Mouse (Mus musculus) right cerebral cortex, postnatal 25 days (tissue): ENCODE data around the gene Gm36028.

Source experiments
- DNase-seq: peaks from one replicate; pipeline ENCODE4 v3.0.0; 2022

The Gm36028 gene

DNA sequence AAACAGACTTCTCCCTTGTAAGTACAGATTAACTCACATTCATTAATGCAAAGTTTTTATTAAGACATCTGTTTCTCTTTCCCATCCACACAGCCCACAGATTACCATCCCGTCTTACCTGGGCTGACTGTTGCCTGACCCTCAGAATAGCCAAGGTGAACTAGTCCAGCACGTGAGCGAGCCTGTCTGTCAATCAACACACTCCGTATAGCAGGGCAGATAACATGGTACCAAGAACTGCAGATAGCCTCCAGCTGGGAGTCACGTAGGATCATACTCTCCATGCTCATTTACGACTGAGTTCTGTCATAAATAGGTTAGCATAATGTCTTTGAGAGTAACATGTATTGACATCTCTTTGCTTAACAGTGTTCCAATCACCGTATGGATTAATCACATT, at the start of gene Gm36028:
TSS of gene Gm36028 (minus strand) at position 118 of the 400 bp plus-strand sequence.
- DNase-seq, result no peak

DNA sequence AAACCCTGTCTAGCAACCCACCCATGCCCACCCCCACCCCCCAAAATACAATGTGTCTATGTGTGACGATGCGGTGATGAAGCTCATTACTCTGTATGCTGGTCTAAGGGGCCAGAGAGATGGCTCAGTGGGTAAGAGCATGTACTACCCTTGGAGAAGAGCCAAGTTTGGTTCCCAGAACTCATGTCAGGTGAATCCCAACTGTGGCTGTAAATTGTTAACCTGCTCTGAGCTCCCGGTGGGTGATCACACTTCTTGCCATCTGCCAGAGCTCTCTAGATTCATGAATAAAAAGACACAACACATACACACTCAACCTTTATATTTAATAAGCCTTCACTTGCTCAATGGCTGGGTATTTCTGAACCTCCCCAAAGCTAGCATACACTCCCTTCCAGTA, 45.5 kb upstream of the Gm36028 start:
- DNase-seq, result no peak

DNA sequence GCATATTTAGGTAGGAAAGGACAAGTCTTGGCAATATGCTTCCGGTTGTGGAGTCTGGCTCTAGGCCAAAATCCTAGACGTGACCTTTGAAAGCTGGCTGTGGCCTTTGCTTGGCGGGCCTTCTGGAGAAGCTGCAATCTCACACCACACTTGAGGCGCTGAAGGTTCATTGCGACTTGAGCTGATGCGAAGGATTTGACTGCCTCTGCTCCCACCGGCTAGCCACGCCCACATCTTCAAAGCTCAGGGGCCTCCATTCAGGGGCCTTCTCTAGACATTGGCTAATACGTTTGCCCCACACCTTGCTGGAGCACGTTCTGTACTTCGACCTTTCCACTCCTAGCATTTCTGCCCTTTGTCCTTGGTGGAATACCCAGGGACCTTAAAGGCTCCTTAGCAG, 40.4 kb upstream of the Gm36028 start:
- DNase-seq, result no peak

DNA sequence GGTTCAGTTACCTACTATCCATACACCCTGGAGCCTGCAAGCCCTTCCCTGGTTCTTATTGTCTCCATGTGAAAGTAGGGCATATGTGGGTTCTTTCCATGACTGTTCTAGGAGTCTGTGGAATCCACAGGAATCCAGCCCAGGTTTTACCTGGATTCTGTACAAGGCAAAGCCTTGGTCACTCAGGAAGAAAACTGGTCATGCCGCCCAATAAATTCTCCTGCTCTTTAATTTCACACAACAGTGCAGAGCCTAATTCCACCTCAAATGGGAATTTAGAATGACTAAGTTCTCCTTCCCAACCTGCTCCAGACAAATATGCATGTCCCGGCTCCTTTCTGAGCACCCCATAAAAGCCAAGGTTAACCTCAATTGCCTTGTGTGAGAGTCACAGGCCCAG, 38.4 kb upstream of the Gm36028 start:
- no peak for DNase-seq

DNA sequence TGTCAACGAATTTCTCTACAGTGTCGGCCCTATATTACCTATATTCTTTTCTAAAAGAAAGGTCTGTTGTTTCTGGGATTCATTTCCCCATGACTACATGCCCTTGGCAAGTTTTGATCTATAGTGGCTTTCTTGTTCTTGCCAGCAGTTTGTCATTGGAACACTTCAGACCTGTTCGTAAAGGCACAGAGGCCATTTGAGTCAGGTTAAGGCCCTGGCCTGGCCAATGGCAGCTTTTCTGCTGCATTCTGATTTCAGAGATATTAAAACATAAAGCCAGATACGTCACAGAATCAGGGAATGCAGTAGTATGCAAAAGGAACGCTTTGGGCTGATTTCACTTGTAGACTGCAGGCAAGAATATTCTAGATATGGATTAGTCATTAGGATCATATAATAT, 37.8 kb upstream of the Gm36028 start:
- DNase-seq, result no peak

DNA sequence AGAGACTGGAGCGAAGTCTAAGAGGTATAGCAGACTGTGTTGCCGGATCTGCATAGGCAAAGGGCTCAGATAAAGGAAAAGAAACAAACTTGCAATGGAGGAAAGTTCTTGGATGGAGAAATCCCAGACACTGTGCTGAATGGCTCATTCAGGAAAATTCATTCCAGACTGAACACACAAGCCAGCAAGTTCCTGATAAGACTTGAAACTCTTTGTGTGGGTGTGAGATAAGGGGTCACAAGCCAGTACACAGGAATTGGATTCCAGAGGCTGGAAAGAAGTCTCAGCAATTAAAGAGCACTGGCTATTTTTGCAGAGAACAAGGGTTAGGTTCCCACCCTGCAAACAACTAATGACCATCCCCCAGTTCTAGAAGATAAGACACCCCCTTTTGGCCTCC, 33.0 kb upstream of the Gm36028 start:
- no peak for DNase-seq

DNA sequence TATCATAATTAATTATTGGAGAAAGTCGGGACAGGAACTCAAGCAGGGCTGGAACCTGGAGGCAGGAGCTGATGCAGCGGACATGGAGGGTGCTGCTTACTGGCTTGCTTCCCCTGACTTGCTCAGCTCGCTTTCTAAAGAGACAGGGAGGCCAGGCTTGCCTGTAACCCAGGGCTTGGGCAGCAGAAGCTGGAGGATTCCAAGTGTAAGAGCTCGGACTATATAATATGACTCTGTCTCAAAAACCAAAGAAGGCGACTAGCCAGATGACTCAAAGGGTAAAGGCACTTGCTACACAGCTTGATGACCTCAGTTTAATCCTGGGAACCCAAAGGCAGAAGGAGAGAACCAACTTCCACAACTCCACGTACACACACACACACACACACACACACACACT, 32.4 kb upstream of the Gm36028 start:
- no peak for DNase-seq

DNA sequence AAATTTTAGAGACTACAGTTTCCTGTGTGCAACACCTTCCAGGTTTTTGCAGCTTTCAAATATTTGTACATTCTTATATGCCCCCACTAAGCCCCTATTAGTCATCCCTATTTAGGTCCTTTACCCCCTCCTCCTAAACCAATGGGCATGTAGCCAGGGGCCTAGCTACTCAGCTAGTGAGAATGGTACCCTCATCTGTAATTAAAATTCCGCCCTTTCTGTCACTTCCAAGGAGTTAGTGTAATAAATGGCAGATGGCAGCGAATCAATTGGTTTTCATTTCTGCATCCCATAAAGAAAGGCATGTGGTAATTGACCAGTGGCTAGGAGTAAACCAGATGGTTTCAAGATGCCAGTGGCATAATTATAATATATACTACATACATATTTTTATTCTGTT, 31.7 kb upstream of the Gm36028 start:
- DNase-seq, result no peak

DNA sequence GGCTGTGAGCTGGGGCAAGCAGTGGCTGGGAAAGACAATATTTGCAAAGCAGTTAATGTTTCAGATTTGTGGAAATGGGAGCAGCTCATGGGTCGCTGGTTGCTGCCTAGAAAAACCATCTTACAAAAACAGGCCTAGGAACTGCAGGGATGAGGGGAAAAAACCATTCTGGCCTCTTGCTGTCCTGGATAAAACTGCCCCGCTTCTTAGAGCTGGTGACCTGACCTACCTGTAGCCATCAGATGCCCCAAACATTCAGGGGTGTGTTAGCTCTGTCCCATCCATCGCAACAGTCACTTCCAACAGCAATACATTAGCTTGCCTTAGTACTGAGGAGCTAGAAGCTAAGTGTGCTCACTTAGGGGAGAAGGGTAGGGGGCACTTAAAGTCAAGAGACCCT, 28.0 kb upstream of the Gm36028 start:
- DNase-seq, result no peak

DNA sequence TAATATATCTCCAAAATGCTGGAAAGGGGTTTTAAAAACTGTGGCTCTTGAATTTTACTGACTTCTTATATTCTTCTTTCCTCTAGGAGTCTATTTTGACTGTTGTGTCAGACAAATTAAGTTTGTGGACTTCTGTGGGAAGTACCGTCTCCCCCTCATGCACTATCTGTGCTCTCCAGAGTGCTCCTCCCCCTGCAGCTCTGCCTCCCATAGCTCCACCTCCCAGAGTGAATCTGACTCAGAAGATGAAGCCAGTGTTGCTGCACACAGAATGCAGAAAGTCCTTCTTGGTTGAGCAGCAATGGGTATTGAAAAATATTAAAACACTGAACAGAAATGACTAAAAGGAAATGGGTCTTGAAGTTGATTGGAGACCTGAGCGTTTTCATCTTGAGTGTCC, 20.2 kb upstream of the Gm36028 start:
- DNase-seq, result no peak

DNA sequence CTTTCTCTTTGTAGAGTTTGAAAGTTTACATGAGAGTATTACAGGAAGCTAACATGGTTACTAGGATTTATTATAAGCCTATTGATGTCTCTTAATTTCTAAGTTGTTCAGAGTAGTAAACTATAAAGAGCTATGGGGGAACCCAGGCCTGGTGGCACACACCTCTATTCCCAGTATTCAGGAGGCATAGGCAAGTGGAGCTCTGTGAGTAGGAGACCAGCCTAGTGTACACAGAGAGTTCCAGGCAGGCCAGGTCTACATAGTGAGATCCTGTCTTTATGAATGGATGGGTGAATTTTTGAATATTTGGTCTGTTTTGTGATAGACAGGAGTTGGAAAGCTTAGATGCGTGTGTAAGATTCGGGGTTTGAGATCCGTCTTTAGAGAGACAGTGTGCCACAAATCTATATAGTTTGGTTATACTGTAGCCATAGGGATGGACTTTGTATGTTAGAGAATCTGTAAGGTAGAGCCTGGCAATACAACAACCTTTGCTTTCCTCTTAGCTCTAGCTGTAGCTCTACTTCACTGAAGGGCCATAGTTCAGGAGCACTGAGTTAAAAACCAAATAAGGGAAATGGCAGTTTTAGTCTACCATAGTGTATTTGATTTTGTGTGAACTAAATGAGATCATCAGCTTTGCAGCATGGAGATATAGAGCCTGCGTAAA, 18.9 kb upstream of the Gm36028 start:
- DNase-seq, result no peak

DNA sequence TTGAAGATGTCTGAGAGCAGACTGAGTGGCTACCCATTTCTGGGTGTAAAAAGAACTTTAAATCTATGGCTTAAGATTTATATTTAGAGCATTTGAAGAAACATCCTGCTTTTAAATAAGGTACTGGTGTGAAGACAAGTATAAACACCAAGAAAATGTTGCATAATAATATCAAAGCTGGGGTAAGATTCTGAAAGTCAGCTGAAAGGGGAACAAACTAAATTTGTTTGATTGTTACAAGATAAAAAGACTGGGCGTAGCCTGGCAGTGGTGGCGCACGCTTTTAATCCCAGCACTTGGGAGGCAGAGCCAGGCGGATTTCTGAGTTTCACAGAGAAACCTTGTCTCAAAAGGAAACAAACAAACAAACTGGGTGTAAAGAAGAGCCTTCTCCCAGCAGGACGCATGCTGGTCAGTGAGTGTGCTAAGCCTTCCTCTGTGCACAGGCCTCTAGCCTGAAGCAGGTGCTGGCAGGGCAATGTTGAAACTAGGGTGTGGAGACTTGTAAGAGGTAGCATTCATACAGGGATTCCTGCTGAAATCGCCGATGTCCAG, 18.1 kb upstream of the Gm36028 start:
- no peak for DNase-seq

DNA sequence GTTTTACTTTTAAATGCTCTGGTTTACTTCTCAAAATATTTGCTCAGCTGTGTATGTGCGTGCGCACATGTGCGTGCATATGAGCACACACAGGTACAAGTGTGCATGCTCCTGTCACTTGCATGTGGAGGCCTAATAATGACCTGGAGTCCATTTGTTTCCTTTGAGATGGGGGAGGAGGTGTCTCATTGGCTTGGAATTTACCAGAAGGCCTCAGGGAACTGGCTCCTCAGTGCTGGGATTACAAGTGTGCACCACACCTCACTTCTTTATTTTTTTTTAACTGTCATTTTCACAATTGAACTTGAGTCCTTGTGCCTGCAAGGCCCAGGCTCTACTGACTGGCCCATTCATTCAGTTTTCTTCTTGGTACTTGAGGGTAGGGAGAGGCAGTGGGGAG, 16.5 kb upstream of the Gm36028 start:
- DNase-seq, result no peak

DNA sequence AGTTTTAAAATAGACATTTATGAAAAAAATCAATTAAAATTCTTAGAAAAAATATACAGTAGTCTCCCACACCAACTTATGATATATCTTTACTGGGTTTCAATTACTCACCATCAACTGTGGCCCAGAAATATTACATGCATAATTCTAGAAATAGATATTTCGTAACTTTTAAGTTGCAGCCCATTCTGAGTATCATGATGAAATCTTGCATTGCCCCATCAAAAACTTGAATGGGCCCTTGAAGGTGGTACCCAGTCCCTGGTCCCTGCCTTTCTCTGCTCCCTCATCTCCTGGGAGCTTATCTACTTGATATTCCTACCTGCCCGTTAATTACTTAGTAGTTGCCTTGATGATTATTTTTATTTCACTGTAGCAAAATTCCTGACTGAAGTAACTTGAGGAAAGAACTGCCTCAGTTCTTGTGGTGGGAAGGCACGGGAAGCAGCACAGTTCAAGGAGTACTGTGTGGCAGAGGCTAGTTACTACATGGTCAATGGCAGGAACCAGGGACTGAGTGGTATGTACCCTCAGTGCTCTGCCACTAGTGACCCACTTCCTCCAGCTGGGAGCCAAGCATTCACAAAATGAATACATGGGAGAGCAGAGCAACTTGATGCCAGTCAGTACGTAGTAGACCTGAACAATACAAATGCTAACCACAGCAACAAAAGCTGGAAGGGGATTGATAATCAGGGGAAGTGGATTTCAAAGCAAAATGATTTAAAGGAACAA, 13.7 kb upstream of the Gm36028 start:
- no peak for DNase-seq

DNA sequence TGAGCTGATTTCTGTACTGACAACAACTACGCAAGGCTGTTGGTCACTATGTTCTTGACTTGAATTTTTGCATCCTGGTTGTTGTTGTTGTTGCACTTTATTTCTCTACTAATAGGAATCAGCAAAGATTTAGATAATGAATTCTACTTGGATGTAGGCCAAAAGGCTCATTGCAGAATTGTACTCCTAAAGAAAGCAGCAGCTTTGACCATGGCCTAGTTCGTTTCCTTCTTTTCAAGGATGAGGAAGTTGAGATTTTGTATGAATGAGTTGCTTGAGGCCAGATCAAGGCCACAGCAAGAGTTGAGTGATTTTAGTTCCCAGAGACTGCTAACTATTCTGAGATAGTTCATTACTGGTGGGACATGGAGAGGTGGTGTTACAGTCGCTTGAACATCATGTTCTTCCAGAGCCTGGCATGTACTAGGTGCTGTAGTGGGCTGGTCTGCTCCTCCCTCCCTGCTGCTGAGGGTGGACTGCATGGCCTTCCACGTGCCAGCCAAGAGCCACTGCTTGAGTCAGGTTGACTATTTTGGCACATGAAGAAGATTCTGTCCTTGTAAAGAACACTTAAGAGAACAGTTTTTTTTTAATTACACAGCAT, 10.3 kb upstream of the Gm36028 start:
- no peak for DNase-seq

DNA sequence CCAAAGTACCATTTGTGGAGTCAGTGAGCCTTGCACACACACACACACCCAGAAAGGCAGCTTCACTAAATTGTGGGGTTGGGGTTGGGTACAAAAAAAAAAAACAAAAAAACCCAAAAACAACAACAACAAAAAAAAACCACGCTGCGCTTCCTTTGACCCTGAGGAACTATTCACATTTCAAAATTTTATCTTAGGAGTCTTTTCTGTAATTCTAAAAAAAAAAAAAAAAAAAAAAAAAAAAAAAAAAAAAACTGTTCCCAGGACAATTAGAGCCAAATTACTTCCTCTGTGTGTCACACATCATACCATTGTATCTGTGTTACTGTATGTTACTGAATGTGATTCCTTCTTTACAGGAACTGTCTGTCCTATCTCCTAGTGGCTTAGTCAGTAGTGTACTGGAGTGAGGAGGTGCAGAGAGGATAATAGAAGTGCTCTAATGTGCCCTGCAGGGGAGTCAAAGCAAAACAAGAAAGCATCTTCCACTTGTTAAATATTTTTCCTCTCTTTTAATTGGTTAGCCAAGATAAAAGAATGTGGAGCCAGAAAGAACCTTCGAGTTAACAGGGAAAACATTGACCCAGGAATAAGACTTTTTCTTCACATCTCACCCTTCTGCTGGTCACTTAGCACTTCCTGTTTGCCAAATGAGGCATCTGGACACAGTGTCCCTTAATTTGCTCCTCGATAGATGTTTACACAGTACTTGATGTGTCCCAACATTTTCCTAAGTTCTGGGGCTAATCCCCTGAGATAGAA, 8.7 kb upstream of the Gm36028 start:
- DNase-seq, result no peak

DNA sequence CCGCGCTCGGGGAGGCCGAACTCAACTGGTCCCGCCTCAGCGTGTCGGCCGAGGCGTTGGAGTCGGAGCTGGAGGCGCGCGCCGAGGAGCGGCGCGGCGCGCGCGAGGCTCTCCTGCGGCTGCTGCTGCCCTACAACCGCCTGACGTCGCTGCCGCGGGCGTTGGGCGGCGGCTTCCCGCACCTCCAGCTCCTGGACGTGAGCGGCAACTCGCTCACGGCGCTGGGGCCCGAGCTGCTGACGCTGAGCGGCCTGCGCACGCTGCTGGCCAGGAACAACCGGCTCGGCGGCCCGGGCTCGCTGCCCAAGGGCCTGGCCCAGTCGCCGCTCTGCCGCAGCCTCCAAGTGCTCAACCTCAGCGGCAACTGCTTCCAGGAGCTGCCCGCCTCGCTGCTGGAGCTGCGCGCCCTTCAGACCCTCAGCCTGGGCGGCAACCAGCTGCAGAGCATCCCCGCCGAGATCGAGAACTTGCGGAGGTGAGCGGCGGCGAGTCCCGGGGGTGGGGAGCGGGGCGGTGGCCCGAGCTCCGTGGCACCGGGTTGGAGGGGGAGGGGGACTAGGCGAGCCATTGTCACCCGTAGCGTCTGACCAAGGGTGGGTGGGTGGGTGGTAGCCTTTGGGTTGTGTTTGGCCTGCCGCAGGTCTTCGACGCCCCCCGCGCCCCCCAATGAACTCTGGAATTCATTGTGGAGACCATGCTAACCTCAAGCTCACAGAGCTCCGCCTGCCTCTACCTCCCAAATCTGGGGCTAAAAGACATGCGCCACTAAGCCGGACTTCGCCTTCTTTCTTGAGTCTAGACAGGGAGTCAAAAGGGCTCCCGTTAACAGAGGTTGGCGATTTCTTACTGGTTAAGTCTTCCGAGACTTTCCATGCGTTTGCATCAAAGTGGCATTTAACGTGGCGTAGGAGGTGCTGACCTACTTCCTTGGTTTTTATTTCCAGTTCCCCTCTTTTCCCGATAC, 7.8 kb upstream of the Gm36028 start:
- DNase-seq, result no peak

DNA sequence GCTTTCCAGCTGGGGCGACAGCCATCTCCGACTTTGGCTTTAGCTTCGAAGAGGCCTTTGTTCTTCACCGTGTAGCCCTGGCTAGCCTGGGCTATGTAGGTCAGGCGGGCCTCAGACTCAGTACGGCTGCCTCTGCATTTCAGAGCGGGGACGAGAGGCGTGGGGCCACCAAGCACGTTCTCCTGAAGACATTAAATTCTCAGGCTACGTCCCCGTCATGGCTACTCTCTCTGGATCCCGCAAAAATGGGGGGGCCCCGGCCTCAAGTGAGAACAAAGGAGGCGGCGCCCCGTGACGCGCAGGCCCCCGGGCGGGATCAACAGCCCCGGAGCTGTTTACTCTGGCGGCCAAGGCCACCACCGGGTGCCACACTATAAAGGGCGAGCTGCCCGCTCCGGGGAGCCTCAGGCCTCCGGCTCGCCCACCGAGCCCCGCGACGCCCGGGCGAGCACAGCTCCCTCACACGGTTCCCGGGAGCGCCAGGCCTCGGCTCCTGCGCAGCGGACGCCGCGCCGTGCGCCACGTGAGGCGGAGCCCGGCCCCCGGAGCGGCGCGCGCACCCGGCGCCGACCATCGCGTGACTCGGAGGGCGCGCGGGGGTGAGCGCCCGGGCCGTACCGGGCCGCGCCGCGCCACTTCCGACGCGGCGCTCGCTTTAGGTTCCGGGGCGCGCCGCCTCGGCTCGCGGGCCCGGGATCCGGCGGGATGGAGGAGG, 7.0 kb upstream of the Gm36028 start, which contains the start of gene Lrrc58:
TSS of gene Lrrc58 (plus strand) at position 599 of the 715 bp plus-strand sequence.
- DNase-seq, result peak; percentile 93

DNA sequence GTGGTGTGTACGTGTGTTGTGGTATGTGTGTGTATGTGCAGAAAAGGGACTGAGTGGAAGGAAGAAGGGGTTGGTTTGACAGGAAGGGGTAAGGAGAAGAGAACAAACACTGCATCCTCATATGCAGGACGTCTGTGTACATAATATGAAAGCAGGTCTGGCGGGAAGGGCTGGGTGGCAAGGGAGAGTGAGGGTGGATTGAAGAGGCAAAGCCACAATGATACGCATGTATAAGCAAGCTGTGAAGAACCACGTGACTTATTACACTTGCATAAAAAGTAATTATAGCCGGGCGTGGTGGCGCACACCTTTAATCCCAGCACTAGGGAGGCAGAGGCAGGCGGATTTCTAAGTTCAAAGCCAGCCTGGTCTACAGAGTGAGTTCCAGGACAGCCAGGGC, 4.9 kb upstream of the Gm36028 start:
- no peak for DNase-seq

DNA sequence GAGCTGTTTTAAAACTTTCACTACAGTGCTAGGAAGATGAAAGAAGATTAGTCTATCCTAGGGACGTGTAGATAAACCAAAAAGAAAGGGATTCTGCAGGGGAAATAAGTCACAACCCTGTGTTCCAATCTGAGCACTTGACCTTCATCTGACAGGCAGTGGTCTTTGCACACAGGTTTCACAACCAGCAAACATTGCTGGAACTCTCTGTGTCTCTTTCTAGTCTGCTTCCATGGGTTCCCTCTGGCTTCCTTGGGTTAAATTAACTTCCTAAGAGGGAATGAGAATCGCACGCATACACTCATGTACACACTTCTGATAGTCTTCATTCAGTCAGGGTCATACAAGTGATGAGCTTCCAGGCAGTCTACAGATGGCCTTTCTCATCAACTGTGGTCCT, 2.9 kb upstream of the Gm36028 start:
- DNase-seq, result no peak

DNA sequence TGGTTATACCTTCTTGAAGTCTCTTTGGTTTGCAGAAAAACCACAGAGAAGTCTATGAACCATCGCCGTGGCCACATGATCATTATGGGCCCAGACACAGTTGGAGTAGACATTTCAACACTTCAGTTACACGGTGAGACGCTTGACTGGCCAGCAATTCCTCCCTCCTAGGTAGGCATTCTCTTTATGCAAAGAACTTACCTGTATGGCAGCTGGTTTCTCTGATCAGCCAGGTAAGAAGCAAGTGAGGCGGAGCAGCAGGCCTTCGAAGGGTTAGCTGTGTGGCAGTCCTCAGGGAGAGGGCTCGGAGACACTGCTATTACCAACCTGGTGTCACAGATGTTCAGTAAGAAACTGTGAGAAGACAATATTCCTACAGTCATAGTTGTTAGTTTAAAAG, 733 bp downstream of the Gm36028 start:
- DNase-seq, result no peak
